Mouse (Mus musculus): ENCODE measurements around the gene Myh9. TPM values are rescaled to one million over a fixed set of nuclear protein-coding genes. Genes with fewer than 3 reads are reported as not detected.
"Not testable (repeated sequence)": the region's sequence is repeated elsewhere in the genome, so short reads cannot be mapped to it uniquely, and the experiment has no call there.

Myh9 gene
- polyA plus RNA-seq, 1 experiment from 2014 or later: 32.9 TPM

DNA sequence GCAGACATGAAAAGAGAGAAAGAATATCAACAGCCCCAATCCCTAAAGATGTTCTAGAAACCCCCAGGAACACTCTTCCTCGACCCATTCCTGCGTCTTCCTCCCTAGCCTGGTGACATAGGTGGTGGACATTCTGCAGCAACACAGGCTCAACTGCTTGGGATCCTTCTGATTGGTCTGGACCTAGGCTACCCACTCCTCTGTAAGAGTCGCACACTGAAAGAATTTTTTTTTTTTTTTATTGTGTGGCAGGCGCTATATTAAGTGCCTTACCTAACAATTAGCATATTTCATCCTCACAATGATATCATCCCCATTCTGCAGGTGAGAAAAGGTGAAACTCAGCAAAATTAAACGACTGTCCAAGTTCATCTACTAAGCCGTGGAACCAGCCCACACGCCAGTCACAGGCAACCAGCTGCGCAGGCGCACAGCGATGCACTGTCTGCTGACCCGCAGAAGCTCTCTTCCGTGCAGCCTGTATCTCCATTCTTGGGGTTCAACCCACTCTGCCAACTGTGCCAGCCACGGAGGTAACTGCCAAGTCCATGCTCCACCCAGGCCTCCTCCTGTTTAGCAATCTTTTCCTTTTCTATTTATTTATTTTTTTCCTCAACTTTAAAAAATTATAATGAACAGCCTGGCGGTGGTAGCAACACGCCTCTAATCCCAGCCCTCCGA lies 3.1 kb upstream of the Myh9 start:
- Histone ChIP-seq H3K4me3 (ENCODE audit: low read depth, low read length) (no peak overlapping the region), H3K9me3 (ENCODE audit: control insufficient read depth, low read length) (no peaks in the 10 kb centered on the region), H3K36me3 (ENCODE audit: control insufficient read depth, insufficient read depth, low read length) (no peaks in the 10 kb centered on the region), H3K9ac (ENCODE audit: low read length) (no peak overlapping the region), H3K27ac (replicated peaks) (no peak overlapping the region), H3K27me3 (ENCODE audit: control insufficient read depth, insufficient read depth, low read length) (no peaks in the 10 kb centered on the region), H3K4me2 (replicated peaks; ENCODE audit: low read depth) (no peak overlapping the region), H3K4me1 (replicated peaks; ENCODE audit: control insufficient read depth, insufficient read depth) (0 out of 2 replicates have a peak, but pooled peaks cover 3% of the 10 kb centered on the region)
- 77% methylated on average over 16 of the region's 16 CpGs for WGBS
- ATAC-seq (ENCODE audit: low FRiP score, low TSS enrichment) (no peak), DNase-seq (ENCODE audit: low spot score) (no peak)
- TF ChIP-seq EP300 (optimal IDR thresholded peaks at IDR 0.05) (no peak), CTCF (IDR thresholded peaks at IDR 0.05; ENCODE audit: low read depth) (no peak)

DNA sequence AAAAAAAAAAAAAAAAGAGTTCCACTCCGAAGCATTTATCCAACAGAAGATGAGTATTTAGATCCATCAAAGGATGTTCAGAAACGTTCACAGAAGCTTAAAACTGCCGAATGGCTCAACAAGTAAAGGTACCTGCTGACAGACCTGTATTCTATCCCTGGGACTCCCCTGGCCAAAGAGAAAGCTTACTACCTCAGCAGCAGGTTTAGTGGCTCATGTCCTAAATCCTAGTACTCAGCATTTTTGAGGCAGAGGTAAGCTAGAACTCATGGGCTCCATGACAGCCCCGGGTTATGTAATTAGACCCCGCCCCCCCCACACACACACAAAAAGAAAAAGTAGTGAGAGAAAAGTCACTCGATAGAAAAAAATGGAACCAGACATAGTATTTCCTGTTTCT lies 2.1 kb upstream of the Myh9 start:
- no peaks in the 10 kb centered on the region for H3K27me3 ChIP-seq (ENCODE audit: control insufficient read depth, insufficient read depth, low read length)
- no peak overlapping the region for H3K4me3 ChIP-seq (ENCODE audit: low read depth, low read length)
- ATAC-seq (ENCODE audit: low FRiP score, low TSS enrichment): no peak
- peaks cover 10% of the 10 kb centered on the region for H3K4me1 ChIP-seq (replicated peaks; ENCODE audit: control insufficient read depth, insufficient read depth)
- WGBS: 50% methylated on average over 6 of the region's 6 CpGs
- no peak overlapping the region for H3K27ac ChIP-seq (replicated peaks)
- no peak overlapping the region for H3K9ac ChIP-seq (ENCODE audit: low read length)
- no peak for DNase-seq (ENCODE audit: low spot score)
- no peaks in the 10 kb centered on the region for H3K9me3 ChIP-seq (ENCODE audit: control insufficient read depth, low read length)
- H3K36me3 ChIP-seq (ENCODE audit: control insufficient read depth, insufficient read depth, low read length): no peaks in the 10 kb centered on the region
- H3K4me2 ChIP-seq (replicated peaks; ENCODE audit: low read depth): no peak overlapping the region
- no peak for TF ChIP-seq CTCF (IDR thresholded peaks at IDR 0.05; ENCODE audit: low read depth)
- no peak for TF ChIP-seq EP300 (optimal IDR thresholded peaks at IDR 0.05)

DNA sequence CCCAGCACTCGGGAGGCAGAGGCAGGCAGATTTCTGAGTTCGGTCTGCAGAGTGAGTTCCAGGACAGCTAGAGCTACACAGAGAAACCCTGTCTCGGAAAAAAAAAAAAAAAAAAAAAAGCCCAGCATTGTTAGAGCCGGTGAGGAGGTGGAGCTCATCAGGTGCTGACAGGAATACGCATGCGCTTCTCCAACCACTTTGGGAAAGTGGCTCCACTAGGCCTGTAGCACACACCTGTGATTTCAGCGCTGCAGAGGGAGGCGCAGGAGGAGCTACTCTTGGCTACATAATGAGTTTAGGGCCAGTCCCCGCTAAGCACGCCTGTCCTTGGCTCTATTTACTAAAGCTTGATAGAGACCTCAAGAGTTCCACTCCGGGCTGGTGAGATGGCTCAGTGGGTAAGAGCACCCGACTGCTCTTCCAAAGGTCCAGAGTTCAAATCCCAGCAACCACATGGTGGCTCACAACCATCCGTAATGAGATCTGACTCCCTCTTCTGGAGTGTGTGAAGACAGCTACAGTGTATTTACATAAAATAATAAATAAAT lies 1.6 kb upstream of the Myh9 start:
- H3K4me1 ChIP-seq (replicated peaks; ENCODE audit: control insufficient read depth, insufficient read depth); H3K27me3 ChIP-seq (ENCODE audit: control insufficient read depth, insufficient read depth, low read length); H3K4me2 ChIP-seq (replicated peaks; ENCODE audit: low read depth); ATAC-seq (ENCODE audit: low FRiP score, low TSS enrichment); H3K9me3 ChIP-seq (ENCODE audit: control insufficient read depth, low read length); H3K36me3 ChIP-seq (ENCODE audit: control insufficient read depth, insufficient read depth, low read length); DNase-seq (ENCODE audit: low spot score); H3K4me3 ChIP-seq (ENCODE audit: low read depth, low read length); H3K9ac ChIP-seq (ENCODE audit: low read length): not testable (repeated sequence)
- H3K27ac ChIP-seq (replicated peaks): peak overlapping the region; percentile 30
- 55% methylated on average over 12 of the region's 13 CpGs for WGBS

DNA sequence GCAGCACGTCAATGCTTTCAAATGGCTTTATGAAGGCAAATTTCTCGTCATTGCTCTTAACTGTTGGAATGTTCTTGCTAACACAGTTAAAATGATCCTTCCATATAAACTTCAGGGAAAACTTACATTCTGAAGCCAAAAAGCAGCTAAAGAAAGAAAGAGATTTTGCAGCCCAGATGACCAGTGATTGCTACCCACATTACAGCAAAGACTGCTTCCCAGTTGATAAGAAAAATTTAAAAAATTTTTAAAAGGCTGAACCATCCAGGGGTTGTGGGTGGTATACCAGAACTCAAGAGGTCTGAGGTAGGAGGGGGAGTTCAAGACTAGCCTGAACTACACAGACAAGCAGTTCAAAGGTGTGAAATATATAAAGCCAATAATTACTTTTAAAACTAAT lies 1.1 kb upstream of the Myh9 start:
- no peaks in the 10 kb centered on the region for H3K27me3 ChIP-seq (ENCODE audit: control insufficient read depth, insufficient read depth, low read length)
- H3K36me3 ChIP-seq (ENCODE audit: control insufficient read depth, insufficient read depth, low read length): no peaks in the 10 kb centered on the region
- TF ChIP-seq EP300 (optimal IDR thresholded peaks at IDR 0.05): no peak
- no peak for TF ChIP-seq CTCF (IDR thresholded peaks at IDR 0.05; ENCODE audit: low read depth)
- H3K9ac ChIP-seq (ENCODE audit: low read length): no peak overlapping the region
- WGBS: 17% methylated on average over 2 of the region's 2 CpGs
- DNase-seq (ENCODE audit: low spot score) (no peak), ATAC-seq (ENCODE audit: low FRiP score, low TSS enrichment) (no peak)
- H3K4me2 ChIP-seq (replicated peaks; ENCODE audit: low read depth): peak overlapping the region; percentile 54
- H3K4me3 ChIP-seq (ENCODE audit: low read depth, low read length): no peak overlapping the region
- H3K27ac ChIP-seq (replicated peaks): peak overlapping the region; percentile 30
- peaks cover 7% of the 10 kb centered on the region for H3K4me1 ChIP-seq (replicated peaks; ENCODE audit: control insufficient read depth, insufficient read depth)
- H3K9me3 ChIP-seq (ENCODE audit: control insufficient read depth, low read length): no peaks in the 10 kb centered on the region

DNA sequence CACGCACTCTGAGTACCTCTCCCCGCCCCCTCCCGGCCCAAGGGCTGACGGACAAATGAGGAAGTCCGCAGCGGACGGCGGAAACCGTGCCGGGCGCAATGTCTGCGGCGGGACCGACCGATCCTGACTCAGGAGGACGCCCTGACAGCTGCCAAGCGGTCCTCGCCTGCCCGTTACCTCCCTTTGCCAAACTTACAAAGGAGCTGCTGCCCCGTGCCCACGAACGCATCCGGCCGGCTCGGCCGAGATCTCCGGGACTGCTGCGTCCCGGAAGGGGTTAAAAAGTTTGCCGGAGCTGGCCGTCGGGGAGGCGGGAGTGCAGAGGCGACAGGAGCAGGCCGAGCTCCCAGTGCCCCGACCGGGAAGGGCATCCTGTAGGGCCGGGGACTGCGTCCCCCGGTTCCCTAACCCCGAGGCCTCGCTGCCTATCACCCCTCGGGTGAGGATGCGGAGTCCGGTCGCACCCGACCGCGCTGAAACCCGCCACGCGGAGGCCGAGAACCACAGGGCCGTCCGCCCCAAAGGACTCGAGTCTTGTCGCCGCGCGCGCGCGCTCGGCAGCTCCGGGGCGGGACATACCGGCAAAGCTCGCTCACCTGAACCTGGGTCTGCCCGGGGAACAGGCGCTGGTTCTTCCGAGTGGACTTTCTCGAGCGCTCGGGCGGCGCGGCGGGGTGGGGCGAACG lies 471 bp downstream of the Myh9 start:
- no peak; the same call in 1 of the 2 replicates for ATAC-seq (ENCODE audit: low FRiP score, low TSS enrichment)
- Histone ChIP-seq H3K4me3 (ENCODE audit: low read depth, low read length) (peak overlapping the region; percentile 97), H3K4me2 (replicated peaks; ENCODE audit: low read depth) (peak overlapping the region; percentile 66), H3K27me3 (ENCODE audit: control insufficient read depth, insufficient read depth, low read length) (no peaks in the 10 kb centered on the region), H3K9ac (ENCODE audit: low read length) (peak overlapping the region; percentile 98), H3K4me1 (replicated peaks; ENCODE audit: control insufficient read depth, insufficient read depth) (peaks cover 20% of the 10 kb centered on the region), H3K27ac (replicated peaks) (peak overlapping the region; percentile 98), H3K36me3 (ENCODE audit: control insufficient read depth, insufficient read depth, low read length) (no peaks in the 10 kb centered on the region), H3K9me3 (ENCODE audit: control insufficient read depth, low read length) (no peaks in the 10 kb centered on the region)
- under 1% methylated on average over 57 of the region's 80 CpGs for WGBS
- TF ChIP-seq CTCF (IDR thresholded peaks at IDR 0.05; ENCODE audit: low read depth): 0 out of 2 replicates have a peak, but pooled peaks have one; percentile 20
- TF ChIP-seq EP300 (optimal IDR thresholded peaks at IDR 0.05): no peak
- DNase-seq (ENCODE audit: low spot score): peak; percentile 77

Measured in stomach, postnatal 0 days (tissue).